Mouse (Mus musculus) c-Kit-positive CD71-positive TER-119-positive erythroid progenitor cells, embryonic 14.5 days (primary cell): Measurements from ENCODE around the gene Rab7b.
A peak's percentile ranks its signal among the peaks of the same experiment; 100 is the strongest.

Source experiments
- DNase-seq: peaks from one replicate; pipeline ENCODE4 v3.0.0-alpha.2; 2013; ENCODE audit warnings: low spot score

The Rab7b gene

GRCm38 (mm10) chr1:131696325-131696724 is 7.8 kb downstream of the Rab7b start:
- DNase-seq = no peak

GRCm38 (mm10) chr1:131698770-131699169 is 10.3 kb downstream of the Rab7b start:
- no peak for DNase-seq

GRCm38 (mm10) chr1:131699642-131700041 is 11.1 kb downstream of the Rab7b start:
- DNase-seq = no peak

DNA sequence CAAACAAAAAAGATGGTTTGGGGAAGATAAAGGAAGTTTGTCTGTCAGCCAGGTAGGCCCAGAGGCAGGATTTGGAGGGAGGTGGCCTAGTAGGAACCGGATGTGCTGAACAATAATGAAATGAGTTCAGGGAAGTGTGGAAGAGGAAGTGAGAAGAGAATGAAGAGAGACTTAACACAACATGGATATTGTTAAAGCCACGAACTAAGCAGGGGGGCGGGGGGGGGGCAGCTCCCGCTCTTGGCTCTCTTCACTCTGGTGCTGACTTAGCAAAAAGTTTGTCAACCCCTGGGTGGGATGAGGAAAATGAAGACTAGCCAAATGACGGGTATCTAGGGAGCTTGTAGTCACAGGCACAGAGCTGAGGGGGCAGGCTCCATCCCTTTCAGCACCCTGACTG is 12.0 kb downstream of the Rab7b start:
- DNase-seq = no peak

- no peak for DNase-seq
Observed at GRCm38 (mm10) chr1:131701391-131701790, 12.9 kb downstream of the Rab7b start.

- no peak for DNase-seq
Observed at GRCm38 (mm10) chr1:131702094-131702766, 13.7 kb downstream of the Rab7b start.

DNA sequence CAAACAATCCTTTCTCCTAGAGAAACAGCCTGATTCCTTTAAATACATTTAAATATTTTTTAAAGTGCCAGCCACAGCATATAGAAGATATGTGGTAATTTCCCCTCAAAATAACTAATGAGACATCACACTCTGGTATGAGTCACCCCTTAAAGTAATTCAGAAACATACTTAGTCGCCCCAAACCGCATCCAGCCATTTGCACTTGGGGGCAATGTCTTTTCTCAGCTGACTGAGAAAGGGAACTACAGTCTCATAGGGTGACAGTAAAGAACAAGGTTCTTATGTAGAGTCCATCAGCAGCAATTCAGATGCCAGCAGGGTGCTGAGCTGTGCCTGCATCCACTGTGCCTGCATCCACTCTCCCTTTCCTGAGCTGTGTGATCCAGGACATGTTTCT is 15.0 kb downstream of the Rab7b start:
- no peak for DNase-seq

GRCm38 (mm10) chr1:131708338-131708737 is 19.8 kb downstream of the Rab7b start:
- DNase-seq = peak; percentile 42

- no peak for DNase-seq
Observed at GRCm38 (mm10) chr1:131711518-131711917, 23.0 kb downstream of the Rab7b start.

GRCm38 (mm10) chr1:131712386-131712785 is 23.9 kb downstream of the Rab7b start:
- peak; percentile 60 for DNase-seq

GRCm38 (mm10) chr1:131714388-131715337 is 26.2 kb downstream of the Rab7b start:
- DNase-seq = no peak

GRCm38 (mm10) chr1:131718952-131719694 is 30.6 kb downstream of the Rab7b start:
- no peak for DNase-seq

DNA sequence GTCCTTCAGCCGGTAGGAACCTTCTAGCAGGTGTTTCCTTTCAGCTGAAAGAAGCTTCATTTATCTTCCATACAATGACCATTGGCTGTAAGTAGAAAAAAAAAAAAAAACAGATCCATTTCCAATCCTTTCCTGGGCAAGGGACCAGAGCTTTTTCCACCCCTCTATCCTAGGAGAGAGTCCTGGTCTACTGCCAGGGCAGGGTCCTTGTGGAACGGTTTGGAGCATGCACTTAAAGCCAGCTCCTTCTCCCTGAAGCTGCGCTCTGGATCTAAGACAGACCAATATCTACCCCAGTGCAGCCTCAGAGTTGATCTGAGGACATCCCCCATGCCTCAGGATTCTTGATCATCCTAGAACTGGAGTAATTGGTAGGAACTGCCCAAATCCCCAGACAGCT is 33.5 kb downstream of the Rab7b start:
- DNase-seq = no peak

- DNase-seq = no peak
Observed at GRCm38 (mm10) chr1:131723549-131723948, 35.1 kb downstream of the Rab7b start.

GRCm38 (mm10) chr1:131726586-131726985 is 38.1 kb downstream of the Rab7b start:
- DNase-seq = no peak

GRCm38 (mm10) chr1:131730639-131731437 is 42.3 kb downstream of the Rab7b start:
- DNase-seq = no peak

GRCm38 (mm10) chr1:131733474-131734180 is 45.1 kb downstream of the Rab7b start:
- DNase-seq = no peak

DNA sequence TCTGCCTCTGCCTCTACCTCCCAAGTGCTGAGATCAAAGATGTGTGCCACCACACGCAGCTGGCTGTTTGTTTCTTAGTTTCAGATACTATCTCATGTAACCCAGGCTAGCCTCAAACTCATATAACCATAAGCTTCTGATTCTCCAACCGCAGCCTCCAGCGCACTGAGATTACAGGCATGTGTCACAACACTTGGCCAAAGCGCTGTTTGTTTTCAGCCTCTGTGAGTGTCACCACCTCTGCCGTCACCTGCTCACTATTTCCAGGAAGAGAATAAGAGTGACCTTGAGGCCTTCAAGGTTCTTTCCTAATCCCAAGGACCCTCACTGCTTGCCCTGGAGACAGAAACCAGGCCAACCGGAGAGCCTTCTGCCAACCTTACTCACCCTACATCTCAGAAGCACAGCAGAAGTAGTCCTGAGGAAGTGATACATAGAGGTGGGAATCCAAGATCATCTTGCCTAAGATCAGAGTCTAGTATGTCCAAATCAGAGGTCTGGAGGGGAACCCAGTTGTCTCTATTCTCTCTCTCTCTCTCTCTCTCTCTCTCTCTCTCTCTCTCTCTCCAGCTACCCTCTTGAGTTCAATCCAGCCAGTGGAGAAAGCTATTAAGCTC is 46.3 kb downstream of the Rab7b start:
- DNase-seq = no peak

DNA sequence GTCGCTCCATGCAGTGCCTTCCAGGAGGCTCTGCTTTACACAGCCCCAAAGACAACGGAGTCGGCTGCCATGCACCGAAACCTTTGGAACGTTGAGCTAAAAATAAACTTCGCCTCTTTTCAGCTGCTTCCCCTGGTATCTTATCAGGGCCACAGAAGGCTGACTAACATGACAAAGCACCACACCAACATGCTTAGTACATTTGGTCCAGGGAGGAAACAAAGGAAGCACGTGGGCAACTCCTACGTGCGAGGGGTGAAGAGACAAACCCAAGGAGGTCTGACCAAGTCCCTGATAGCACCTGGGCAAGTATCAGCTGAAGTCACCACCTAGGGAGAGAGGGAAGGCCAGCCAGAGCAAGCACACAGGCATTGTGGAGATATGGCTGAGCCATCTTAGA is 48.0 kb downstream of the Rab7b start:
- DNase-seq = no peak

DNA sequence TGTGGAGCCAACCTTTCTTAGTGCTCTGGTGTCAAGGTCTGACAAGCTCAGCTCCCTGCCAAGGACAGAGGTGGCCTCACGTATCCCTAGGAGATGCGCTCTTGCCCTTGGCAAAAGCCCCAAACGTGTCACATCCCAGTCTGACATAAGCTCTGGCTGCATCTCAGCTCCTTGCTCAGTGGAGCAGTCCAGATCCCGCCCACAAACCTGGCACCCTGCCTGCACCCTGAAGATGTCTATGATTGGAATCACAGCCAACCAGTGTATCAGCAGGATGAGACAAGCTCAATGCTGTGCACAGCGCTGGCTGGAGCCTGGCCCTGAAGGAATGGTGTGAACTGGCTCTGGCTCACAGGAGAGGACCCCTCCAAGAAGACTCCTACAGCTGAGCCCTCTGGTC is 48.8 kb downstream of the Rab7b start:
- no peak for DNase-seq

- DNase-seq = no peak
Observed at GRCm38 (mm10) chr1:131738760-131739159, 50.3 kb downstream of the Rab7b start.
